Mouse (Mus musculus) central nervous system, embryonic 18 days (tissue): ENCODE measurements around the gene Pycr1. TPM values are rescaled to one million over a fixed set of nuclear protein-coding genes. Genes with fewer than 3 reads are reported as not detected.

Source experiments
- polyA plus RNA-seq: library from polyadenylated mRNA; depleted of rRNA; stranded (reverse); fragments of >200 nt; gene quantifications from 2 replicates; pipeline ENCODE4 v1.2.3, GENCODE M21; 2012; rRNA removed

Gene Pycr1
- polyA plus RNA-seq = 19.2 and 19.8 TPM in 2 replicates

DNA sequence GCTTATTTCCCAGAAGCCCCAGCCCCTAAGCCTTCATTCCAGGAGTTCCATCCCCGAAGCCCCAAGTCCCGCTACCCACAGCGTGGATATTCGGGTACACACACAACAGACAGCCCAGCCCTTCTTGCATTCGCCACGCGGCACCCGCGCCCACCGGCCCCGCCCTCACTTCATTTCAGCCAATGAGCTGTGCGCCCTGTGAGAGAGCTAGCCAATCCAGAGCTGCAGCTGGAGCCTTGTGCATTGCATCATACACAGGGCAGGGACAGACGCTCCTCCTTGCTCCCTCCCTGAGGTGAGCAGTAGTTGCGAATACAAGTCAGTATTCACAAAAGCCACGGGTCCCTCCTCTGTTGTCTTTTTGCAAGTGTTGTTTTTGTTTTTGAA is at the start of gene Pycr1:
TSS of gene Pycr1 (minus strand) at position 169 of the 387 bp plus-strand sequence.

DNA sequence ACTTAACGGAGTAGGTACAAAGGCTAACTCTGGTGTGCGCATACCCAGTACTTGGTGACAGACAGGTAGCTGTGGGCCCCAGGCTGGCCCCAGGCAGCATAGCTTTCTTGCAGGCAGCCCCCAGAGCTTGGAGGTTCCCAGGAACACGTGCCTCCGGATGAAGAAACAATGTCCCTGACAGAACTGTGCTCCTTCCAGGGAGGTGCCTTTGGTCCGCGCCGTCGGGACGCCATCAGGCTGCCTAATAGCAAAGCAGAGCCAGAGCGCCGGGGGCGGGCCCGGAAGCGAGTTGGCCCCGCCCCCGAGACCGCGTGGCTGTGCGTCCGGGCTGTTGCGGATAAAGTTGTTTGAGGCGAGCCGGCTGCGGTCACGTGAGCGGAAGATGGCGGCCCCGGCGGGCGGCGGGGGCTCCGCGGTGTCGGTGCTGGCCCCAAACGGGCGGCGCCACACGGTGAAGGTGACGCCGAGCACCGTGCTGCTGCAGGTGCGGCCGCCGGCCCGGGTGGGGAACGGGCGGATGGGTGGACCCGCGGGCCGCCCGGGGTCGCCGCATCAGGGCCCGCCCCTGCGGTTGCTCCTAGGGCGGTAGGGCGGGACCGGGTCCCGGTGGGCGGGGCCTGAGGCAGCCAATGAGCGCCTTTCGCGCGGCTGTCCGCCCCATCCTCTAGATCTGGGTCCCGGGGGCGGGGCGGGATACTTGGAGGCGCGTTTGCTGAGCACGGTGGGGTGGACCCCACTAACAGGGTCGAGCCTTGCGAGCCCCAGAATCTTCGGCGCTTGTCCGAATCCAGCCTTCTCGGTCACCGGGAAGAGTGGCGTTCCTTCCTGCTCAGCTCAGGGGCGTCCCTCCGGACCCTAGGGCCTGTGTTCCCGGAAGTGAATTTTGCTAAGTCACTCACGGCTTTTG is 29.4 kb upstream of the Pycr1 start, which contains the start of gene Aspscr1:
TSS of gene Aspscr1 (plus strand) at position 287 of the 907 bp plus-strand sequence.

DNA sequence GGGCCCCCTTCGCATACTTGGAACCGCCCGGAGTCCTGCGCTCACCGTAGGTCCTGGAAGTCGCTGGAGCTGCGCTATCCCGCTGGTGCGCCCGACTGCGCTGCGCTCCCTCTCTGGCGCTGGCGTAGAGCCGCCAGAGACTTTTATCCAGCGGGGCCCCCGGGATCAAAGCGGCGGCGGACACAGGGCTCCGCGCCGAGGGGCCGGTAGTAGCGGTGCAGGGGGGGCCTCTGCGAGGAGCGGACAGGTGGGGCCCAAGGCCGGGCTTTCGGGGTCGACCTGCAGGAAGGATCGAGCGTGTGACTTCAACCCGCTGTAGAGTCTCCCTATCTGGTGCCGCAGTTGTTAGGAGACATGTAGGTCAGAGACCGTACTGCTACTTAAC is 17.5 kb upstream of the Pycr1 start, which contains the start of gene Notum:
TSS of gene Notum (minus strand) at position 100 of the 385 bp plus-strand sequence.

DNA sequence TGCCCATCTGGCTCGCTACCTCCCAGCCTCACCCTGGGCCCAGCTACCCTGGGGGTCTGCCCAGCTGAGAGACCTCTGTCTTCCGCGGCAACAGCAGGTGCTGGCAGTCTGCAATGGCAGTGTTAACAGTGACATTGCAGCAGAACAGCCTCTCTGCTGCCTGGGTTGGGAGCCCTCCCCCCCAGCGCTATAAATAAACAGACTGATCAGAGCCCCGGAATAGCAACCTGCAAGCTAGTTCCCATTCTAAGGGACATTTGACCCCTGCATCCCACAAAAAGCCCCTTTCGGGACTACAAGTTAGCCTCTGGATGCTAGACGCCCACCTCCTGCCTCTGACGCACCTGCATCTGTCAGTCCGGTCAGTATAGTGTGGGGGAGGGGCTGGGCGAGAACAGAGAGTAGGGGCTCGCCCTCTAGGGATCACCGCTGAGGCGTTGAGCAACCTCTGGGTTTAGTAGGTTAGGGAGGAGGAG is 4.5 kb upstream of the Pycr1 start, which contains the start of gene Myadml2:
TSS of gene Myadml2 (minus strand) at position 158 of the 476 bp plus-strand sequence.

DNA sequence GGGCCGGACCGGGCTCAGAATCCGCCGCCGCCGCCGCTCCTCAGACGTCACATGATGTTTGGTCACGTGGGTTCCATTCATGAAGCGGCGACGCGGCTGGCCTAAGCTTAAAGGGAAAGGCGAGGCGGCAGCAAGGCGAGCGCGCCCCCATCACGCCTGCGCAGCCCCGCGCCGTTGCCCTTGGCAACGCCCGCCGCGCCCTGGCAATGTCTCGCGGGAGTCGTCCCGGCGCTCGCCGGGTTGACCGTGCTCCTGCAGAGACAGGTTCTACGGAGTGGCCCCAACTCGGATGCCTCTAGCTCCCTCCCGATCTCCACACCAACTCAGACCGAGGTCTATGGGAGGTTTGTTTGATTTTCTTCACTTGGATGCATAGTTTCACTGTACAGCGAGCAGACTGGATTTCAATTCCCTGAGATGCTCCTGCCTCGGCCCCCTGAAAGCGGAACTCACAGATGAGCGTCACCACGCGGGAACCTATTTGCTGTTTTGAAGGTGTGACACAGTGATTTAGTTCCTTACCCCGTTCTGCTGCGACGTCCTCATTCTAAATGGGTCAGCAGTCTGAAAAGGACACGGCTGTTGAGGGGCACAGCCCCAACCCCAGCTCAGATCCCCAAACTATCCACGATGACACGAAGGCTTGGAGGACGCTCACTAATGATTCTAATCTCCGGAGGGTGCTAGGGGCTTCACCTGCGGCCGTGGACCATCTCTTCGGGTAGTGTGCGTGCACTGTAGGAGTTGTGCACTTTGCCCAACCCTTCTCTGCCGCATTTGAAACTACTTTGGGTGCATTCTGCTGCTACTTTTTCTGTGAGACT is 9.8 kb downstream of the Pycr1 start, which contains the start of gene Mafg:
TSS of gene Mafg (minus strand) at position 81 of the 824 bp plus-strand sequence.

DNA sequence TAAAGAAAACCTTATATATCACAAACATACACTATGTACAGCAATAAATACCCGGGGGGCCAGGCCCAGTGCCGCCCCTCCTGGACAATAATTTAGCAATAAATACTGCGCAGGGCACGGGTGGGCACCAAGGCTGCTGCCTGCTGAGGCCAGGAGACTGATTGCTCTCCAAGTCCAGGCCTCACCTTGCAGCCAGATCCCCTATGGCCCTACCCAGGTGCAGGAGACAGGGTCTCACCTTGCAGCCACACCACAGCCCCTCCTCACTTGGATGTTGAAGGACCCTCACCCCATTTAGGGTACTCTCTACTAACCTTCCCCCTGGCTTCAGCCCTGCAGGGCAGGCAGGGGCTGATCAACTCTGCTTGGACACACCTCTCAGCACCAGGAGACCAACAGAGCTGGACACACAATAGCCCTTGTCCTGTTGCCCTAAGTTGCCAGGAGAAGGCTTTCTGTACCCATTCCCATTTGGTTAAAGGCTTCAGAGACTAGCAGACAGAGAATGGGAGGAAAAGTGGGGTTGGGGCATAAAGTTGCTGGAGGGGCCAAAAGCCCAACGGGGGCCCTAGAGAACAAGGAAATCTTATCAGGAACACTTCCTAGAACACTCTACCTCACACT is 18.3 kb downstream of the Pycr1 start, which contains the start of gene Sirt7:
TSS of gene Sirt7 (minus strand) at position 89 of the 624 bp plus-strand sequence.

DNA sequence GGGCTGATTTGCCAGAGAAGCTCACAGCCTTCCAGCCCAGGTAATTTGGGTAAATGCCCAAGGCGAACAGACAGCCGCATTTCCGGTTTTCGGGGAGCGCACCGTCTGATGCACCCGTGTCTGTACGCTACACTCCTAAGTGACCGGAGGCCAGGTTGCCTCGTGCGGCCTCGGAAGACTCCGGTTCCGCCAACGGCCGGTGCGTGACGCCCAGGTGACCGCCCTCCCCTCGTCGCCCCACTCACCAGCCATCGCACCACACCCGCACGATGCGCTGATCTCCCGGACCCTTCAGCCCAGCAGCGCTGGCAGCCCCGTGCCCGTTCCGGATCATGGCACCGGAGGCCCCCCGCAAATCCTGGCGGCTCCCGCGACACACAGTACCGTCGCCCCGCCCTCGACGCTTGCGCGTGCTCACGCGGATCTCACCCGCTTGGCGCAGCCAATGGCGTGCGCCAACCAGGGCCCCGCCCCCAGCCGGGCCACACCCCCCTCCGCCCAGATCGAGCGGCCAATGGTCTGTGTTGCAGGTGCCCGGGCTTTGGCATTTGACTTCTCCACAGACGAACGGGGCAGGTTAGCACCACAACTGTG is 26.0 kb downstream of the Pycr1 start, which contains the start of gene Pcyt2:
TSS of gene Pcyt2 (minus strand) at position 418 of the 594 bp plus-strand sequence.

DNA sequence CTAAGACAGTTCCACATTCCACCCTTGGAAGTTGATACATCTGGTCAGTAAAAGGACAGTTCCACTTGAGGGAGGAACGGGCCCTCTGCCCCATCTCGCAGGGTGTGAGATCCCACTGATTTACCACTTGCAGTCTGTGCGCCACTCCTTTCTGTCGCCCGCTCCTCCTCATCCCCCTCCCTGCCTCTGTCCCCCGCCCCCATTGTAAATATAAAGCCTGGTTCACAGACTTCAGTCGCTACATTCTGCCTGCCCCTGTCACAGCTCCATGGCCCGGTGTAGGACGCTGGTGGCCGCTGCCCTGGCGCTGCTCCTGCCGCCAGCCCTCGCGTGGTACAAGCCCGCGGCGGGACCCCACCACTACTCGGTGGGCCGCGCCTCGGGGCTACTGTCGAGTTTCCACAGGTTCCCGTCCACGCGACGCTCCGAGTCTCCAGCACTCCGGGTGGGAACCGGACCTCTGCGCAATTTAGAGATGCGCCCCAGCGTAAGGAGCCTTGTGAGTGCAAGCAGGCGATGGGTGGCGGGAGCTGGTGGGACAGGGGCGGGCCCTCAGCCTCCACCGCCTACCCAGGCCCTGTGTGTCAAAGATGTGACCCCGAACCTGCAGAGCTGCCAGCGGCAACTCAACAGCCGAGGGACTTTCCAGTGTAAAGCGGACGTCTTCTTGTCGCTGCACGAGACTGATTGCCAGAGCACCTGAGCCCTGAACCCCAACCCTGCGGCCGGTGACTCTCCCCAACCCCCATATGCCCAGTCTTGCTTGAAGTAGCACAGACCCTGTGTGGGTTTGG is 35.1 kb downstream of the Pycr1 start, which contains the start of gene Npb:
TSS of gene Npb (plus strand) at position 237 of the 794 bp plus-strand sequence.

DNA sequence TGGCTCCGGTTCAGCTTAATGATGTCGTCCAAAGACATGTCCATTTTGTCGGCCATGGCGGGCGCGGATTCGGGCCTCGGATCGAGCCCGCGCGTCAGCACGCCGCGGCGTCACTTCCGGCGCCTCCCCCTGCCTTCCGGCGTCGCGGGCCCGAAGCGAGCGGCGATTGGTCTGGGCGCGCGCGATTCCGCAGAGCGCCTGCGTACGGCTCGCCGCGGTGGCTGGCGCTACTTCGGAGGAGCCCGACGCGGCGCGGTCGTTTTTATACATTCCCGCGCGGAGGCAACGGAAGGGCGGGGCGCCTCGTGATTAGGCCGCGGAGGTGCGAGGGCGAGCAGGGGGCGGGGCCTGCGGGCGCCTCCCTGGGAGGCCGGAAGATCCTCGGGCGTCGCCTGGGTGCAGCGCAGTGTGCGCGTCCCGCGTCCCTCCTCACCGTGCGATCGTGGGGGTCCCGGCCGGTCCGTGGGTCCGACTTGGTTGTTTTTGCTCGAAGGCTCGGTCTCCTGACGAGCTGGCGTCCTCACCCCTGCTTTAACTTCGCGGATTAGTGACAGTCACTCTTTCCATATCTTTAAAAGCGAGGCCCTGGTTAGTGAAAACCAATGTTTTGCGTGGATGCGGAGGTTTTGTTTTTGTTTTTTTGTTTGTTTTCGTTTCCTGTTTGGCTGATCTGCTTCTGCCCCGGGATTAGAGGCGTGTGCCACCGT is 45.1 kb downstream of the Pycr1 start, which contains the start of the genes Alyref and Anapc11:
TSS of gene Alyref (minus strand) at position 83 of the 707 bp plus-strand sequence.
TSS of gene Anapc11 (plus strand) at position 139 of the 707 bp plus-strand sequence.

Other genes with a start within 250 kb of the Pycr1 start
- gene Nploc4, start 206.1 kb downstream of the Pycr1 start, polyA plus RNA-seq = 52.6 and 53.0 TPM in 2 replicates
- gene Tspan10, start 201.1 kb downstream of the Pycr1 start, polyA plus RNA-seq = not detected in 2 replicates
- 0.32 and 0.56 TPM in 2 replicates for gene Pde6g, start 190.3 kb downstream of the Pycr1 start, polyA plus RNA-seq
- 8.6 and 10.0 TPM in 2 replicates for gene Oxld1, start 185.7 kb downstream of the Pycr1 start, polyA plus RNA-seq
- 30.3 and 32.5 TPM in 2 replicates for gene Ccdc137, start 185.7 kb downstream of the Pycr1 start, polyA plus RNA-seq
- 42.5 and 46.3 TPM in 2 replicates for gene Arl16, start 176.2 kb downstream of the Pycr1 start, polyA plus RNA-seq
- 107 and 119 TPM in 2 replicates for gene Mrpl12, start 159.2 kb downstream of the Pycr1 start, polyA plus RNA-seq
- gene Slc25a10, start 151.9 kb downstream of the Pycr1 start, polyA plus RNA-seq = 33.0 and 33.5 TPM in 2 replicates
- 0.10 and 0.45 TPM in 2 replicates for gene Gcgr, start 113.1 kb downstream of the Pycr1 start, polyA plus RNA-seq
- 192 and 196 TPM in 2 replicates for gene Mcrip1, start 94.0 kb downstream of the Pycr1 start, polyA plus RNA-seq
- 1.1 TPM in 1 of 2 replicates, not detected in the other for gene Ppp1r27, start 92.6 kb downstream of the Pycr1 start, polyA plus RNA-seq
- 153 and 156 TPM in 2 replicates for gene P4hb, start 70.5 kb downstream of the Pycr1 start, polyA plus RNA-seq
- gene Arhgdia, start 62.1 kb downstream of the Pycr1 start, polyA plus RNA-seq = 443 and 473 TPM in 2 replicates
- gene Alyref, start 45.4 kb downstream of the Pycr1 start, polyA plus RNA-seq = 83.1 and 83.5 TPM in 2 replicates
- gene Anapc11, start 45.3 kb downstream of the Pycr1 start, polyA plus RNA-seq = 185 and 196 TPM in 2 replicates
- 0.22 and 0.57 TPM in 2 replicates for gene Npb, start 35.3 kb downstream of the Pycr1 start, polyA plus RNA-seq
- 286 and 294 TPM in 2 replicates for gene Pcyt2, start 25.8 kb downstream of the Pycr1 start, polyA plus RNA-seq
- gene Sirt7, start 18.5 kb downstream of the Pycr1 start, polyA plus RNA-seq = 67.4 and 67.5 TPM in 2 replicates
- gene Mafg, start 10.2 kb downstream of the Pycr1 start, polyA plus RNA-seq = 69.7 and 75.8 TPM in 2 replicates
- gene Myadml2, start 4.4 kb upstream of the Pycr1 start, polyA plus RNA-seq = 0.63 and 0.74 TPM in 2 replicates
- 7.3 and 7.5 TPM in 2 replicates for gene Notum, start 17.4 kb upstream of the Pycr1 start, polyA plus RNA-seq
- 70.1 and 71.8 TPM in 2 replicates for gene Aspscr1, start 29.2 kb upstream of the Pycr1 start, polyA plus RNA-seq
- gene Cenpx, start 70.0 kb upstream of the Pycr1 start, polyA plus RNA-seq = 56.6 and 60.2 TPM in 2 replicates
- gene Lrrc45, start 70.2 kb upstream of the Pycr1 start, polyA plus RNA-seq = 144 TPM in 2 replicates
- gene Rac3, start 77.7 kb upstream of the Pycr1 start, polyA plus RNA-seq = 858 and 954 TPM in 2 replicates
- 6.9 and 7.2 TPM in 2 replicates for gene Dcxr, start 83.5 kb upstream of the Pycr1 start, polyA plus RNA-seq
- gene Cbr2, start 88.3 kb upstream of the Pycr1 start, polyA plus RNA-seq = 2.5 and 4.2 TPM in 2 replicates
- gene Hmga1b, start 119.0 kb upstream of the Pycr1 start, polyA plus RNA-seq = 0.82 and 1.0 TPM in 2 replicates
- gene Rfng, start 140.4 kb upstream of the Pycr1 start, polyA plus RNA-seq = 118 and 127 TPM in 2 replicates
- gene Gps1, start 140.5 kb upstream of the Pycr1 start, polyA plus RNA-seq = 294 and 308 TPM in 2 replicates
- 38.1 and 38.2 TPM in 2 replicates for gene Dus1l, start 152.6 kb upstream of the Pycr1 start, polyA plus RNA-seq
- 281 and 338 TPM in 2 replicates for gene Fasn, start 180.8 kb upstream of the Pycr1 start, polyA plus RNA-seq